Mouse (Mus musculus): ENCODE measurements around the gene Ten1.

Gene Ten1

DNA sequence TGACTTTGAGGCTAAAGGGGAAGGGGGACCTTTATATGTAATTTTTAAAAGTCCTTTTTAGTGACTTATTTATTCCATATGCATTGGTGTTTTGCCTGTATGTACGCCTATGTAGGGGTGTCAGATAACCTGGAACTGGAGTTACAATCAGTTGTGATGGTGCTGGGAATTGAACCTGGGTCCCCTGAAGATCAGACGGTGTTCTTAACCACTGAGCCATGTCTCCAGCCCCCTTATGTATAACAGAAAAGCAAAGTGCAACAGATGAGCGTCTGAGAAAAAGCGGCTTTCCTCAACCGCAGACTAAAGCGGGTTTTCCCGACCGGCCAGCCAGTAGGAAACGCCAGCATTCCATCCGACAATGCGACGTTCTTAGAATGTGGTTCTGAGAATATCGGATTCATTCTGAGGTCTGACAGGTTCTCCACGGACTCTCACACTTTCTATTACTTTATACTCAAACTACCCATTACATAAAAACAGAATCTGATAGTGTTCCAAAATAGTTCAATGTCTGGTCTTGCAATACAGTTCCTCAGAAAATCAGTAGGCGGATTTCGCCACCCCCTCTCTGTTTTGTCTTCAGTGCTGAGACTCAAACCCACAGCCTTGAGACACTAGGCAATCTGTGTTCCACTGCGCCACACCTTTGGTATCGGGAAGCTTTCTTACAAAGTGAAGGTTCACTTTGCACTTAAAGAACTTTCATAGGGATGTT is 1.6 kb upstream of the Ten1 start:
- no peak for DNase-seq (ENCODE audit: low spot score in 2 of 2)

DNA sequence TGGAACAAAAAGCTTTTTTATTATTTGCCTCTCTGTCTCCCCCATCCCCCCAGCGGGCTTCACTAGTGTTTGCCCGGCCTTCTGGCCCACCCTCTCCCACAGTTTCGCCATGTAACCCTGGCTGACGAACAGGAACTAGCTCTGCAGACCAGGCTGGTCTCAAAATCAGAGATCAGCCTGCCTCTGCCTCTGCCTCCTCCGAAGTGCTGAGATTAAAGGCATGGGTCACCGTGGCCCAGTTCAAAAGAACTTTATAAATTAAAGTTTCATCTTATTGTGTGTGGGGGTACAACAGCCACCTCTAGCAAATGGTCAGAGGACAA is 1.1 kb upstream of the Ten1 start:
- DNase-seq (ENCODE audit: low spot score in 2 of 2) = no peak

DNA sequence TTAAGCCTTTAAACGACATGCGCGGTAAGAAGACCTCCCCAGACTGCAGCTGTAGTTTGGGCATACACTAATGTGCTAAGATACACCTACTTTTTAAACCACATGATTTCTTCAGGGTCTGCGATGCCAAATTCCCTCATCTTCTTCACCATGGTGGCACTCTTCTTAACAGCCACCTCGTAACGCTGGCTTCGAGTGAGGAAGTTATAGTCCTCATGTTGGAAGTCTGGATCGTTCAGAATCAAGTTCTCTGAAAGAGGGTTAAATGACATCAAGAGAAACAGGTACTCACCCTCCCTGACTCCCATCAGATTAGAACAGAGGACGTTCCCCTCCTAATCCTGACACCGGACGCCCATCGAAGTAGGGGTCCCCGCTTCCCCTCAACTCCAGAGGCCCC is 523 bp upstream of the Ten1 start:
- no peak for DNase-seq (ENCODE audit: low spot score in 2 of 2)

DNA sequence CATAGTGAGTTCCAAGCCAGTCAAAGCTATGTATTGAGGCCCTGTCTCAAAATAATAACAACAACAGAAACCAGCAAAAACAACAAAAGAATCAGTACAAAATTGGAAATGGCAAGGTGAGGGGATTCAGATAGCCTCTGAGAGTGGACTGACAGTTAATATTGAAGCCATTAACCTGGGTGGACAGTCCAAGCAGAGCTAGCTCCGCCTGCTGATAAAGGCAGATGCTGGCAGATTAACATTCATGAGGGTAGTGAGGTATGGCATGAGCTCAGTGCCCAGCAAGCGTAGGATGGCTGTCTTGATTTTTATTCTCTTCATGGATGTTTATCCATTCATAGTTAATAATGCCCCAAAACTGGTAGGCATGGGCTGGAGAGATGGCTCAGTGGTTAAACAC is 2.5 kb downstream of the Ten1 start:
- DNase-seq (ENCODE audit: low spot score in 2 of 2) = no peak

DNA sequence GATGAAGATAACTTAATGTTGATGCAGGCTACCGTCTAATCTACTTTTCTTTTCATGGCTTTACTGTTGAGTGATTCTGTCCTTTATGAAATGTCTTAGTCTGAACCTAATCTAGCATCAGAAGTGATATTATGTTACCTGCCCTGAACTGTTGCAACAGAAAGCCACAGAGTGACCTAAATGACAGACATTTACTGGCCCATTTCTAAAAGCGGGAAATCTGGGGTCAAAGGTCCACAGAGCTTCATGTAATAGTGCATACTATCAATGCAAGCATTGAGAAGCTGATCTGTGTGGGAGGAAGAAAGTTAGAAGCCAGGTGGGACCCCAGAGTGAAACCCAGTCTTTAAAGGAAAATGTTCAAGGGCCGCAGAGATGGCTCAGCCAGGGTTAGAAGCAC is 4.5 kb downstream of the Ten1 start:
- no peak for DNase-seq (ENCODE audit: low spot score in 2 of 2)

DNA sequence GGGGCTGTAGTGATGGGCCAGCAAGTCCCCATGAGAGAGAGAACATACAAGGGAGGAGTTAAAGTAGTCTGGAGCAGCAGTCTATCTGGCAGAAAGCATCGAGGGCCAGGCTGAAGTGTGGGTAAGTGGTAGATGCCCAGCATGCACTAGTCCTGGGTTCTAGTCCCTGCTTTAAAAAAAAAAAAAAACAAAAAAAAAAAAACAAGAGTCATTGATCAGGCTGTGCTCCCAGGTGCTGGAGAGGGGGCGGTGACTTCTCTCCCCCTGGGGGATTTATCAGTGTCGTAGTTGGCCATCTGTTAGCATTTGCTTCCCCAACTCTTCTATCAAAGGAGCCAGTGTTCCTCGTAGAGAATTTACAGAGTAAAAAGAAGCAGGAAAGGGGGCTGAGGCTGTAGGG is 8.0 kb downstream of the Ten1 start:
- DNase-seq (ENCODE audit: low spot score in 2 of 2) = no peak

DNA sequence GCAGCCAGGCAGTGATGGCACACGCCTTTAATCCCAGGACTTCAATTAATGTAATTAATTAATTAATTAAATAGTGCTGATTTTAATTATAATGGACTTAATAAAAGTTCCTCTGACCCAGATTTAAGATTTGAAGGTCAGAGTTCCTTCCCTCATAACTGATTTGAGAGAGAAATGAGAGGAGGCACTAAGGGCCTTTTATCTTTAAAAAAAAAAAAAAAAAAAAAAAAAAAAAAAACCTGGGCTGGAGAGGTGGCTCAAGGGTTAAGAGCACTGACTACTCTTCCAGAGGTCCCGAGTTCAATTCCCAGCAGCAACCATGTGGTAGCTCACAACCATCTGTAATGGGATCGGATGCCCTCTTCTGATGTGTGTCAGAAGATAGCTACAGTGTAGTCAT is 10.0 kb downstream of the Ten1 start:
- DNase-seq (ENCODE audit: low spot score in 2 of 2) = no peak

DNA sequence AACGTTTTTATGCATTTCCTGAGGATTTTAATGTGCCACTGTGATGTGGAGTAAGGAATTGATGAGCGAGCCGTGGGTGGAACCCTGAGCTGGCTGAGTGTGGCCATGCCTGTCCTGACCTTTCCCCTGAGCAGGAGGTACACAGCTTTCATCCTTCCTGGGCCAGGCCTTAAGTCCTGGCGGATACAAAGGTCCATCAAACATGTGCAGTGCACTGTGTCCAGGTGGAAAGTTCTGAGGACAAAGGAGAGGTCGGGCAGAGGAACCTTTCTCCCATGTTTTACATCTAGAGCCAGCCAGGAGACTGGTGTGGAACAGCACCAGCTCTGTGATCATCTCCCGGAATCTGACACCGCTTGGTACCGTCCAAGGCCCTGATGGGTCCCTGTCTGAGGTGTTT is 10.6 kb downstream of the Ten1 start:
- DNase-seq (ENCODE audit: low spot score in 2 of 2) = no peak

DNA sequence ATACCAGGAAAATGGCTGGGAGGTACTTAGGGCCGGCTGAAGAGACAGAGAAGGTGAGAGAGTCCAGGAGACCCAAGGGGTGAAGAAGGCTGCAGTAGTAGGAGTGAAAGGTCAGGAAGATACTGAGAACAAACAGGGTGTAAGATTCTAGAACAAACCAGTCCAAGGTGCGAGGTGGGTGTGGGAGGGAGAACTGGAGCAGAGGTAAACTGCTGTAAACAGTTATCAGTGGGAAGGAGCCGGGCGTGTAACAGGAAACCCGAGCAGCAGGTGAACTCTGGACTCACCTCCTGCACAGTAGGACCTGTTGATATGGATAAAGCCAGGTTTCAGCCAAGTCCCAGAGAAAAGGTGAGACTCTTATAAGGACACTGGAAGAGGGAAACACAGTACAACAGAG is 12.0 kb downstream of the Ten1 start:
- no peak for DNase-seq (ENCODE audit: low spot score in 2 of 2)

DNA sequence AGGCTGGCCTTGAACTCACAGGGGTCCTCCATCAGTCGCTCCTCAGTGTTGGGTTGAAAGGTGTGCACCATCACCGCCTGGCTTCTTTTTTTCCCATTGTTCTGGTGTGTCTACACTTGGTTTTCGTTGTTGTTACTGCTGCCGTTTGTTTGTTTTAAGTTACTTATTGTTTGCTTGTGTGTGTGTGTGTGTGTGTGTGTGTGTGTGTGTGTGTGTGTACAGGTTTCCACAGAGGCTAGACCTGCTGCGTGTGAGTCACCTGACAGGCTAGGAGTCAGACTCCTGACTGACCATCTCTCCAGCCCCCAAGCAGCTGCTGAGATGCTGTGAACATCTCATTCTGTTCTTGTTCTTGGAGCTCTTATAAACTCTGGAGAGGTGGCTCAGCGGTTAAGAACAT is 14.2 kb downstream of the Ten1 start:
- no peak for DNase-seq (ENCODE audit: low spot score in 2 of 2)

DNA sequence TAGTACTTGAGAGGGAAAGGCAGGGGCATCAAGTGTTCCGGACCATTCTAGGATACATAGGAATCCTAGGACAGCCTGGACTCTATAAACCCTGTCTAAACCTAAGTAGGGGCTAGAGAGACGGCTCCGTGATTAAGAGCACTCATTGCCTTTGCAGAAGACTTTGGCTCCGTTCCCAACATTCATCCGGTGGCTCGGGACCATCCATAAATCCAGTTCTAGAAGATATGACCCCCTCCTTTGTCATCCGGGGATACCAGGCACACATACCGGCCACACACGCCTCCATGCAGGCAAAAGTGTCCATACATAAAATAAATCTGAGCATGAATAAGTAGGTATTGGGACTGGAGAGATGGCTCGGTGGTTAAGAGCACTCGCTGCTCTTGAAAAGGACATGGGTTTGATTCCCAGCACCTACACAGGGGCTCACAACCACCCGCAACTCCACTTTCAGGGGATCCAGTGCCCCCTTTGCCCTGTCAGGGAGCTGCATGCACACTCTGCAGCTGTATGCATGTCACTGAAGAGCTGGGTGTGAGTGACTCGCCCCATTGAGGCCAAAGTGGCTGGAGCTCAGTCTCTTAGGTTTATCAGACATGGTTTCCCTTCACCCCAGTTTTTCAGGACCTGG is 15.3 kb downstream of the Ten1 start:
- DNase-seq (ENCODE audit: low spot score in 2 of 2) = no peak

DNA sequence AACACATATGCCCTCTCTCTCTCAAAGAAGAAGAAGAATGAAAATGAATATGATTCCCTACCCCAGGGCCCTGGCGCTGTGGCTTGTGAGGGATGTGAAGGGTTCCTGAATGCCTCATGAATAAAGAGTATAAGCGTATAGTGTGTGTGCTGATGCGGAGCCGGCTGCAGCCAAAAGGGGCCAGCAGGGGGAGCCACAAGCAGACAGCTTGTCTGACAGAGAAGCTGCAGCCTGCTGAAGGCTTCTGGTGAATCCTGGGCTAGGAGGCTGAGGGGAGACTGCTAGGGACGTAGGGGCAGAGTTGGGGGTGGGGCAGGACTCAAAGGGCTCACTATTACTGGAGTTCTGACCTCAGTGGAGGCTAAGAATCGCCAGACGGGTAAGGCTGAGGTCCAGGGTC is 16.5 kb downstream of the Ten1 start:
- DNase-seq (ENCODE audit: low spot score in 2 of 2) = no peak

DNA sequence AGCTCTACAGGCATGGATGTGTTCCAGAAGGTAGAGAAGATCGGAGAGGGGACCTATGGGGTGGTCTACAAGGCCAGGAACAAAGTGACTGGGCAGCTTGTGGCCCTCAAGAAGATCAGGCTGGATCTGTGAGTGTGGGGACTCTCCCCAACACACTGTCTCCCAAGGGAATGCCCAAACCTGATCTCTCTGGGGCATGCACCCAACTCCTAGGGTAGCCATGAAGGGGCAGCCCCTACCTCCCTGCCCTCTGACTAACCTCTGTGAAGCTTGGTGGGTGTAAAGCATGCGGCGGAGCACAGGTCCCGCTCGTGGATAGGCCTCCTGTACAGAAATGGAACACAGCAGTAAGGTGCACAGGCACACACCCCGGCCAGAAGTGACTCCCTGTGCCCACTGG is 17.3 kb downstream of the Ten1 start:
- no peak for DNase-seq (ENCODE audit: low spot score in 2 of 2)

DNA sequence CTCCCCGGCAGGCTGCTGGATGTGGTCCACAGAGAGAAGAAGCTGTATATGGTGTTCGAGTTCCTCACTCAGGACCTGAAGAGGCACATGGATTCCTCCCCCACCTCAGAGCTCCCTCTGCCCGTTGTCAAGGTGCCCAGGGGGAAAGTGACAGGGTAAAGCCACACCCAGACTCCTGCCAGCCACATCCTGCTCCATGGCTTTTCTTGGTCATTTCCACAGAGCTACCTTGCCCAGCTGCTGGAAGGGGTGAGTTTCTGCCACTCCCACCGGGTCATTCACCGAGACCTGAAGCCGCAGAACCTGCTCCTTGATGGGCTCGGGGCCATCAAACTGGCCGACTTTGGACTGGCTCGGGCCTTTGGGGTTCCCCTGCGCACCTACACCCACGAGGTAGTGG is 17.9 kb downstream of the Ten1 start:
- DNase-seq (ENCODE audit: low spot score in 2 of 2) = no peak

DNA sequence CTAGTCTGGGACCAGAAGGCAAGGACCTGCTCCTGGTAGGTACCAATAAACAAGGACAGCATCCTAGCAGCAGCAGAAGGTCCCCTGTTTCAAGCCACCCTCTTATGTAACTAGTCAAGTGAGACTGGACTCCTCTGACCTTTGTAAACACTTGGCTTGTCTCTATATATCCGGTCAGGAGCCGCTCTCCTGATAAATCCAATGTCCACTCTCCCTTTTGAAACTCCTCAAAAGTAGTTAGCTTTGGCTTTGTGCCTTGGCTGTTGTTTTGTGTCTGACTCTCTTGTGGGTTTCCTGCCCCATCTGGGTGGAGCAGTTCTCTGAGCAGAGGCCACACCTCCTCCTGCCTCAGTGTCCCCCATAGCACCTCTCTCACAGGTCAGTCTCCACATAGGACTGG is 19.6 kb downstream of the Ten1 start:
- DNase-seq (ENCODE audit: low spot score in 2 of 2) = no peak

DNA sequence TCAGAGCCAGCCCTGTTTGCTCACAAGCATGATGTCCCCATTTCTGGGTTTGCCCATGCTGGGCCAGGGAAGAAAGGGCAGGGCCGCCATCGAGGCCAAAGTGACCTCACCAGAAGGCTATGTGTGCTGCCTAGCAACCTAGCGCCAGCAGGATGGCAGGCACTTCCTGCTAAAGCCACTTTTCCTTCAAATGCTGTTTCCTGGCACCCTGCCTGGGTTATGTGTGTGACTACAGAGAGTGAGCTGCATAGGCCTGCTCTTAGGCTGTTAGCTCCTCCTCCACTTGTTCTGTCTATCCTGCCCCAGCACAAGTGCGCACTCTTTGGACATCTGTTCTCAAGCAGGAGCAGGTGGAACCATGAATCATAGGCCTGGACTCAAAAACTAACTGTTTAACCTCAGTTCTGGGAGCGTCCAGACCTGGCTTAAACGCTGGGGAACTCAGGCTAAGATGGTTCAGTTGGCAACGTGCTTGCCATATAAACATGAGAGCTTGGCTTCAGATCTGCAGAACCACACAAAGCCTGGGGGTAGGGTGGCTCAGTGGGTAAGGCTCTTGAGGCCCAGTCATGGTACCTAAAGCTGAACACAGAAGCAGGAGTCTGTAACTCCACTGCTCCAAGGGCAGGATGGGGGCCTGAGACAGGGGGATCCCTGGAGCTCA is 20.2 kb downstream of the Ten1 start:
- DNase-seq (ENCODE audit: low spot score in 2 of 2) = peak; percentile 76 to 88

DNA sequence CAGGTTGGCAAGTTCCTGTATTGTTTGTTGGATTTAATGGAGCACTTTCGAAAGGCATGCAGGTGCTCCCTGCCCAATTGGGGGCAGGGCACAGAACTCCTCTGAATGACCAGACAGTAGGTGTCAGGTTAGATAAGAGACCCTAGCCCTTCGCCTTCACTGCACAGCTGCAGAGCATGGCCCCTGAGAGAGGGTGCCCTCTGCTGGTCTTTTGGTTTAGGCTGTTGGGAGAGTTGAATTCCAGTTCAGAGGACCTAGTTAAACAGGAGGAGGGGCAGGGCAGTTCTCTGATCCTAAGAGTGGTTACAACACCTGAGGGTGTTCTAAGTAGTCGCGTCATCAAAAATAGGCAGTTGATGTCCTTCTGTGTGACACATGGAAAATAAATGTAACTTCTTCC is 21.2 kb downstream of the Ten1 start:
- no peak for DNase-seq (ENCODE audit: low spot score in 2 of 2)

DNA sequence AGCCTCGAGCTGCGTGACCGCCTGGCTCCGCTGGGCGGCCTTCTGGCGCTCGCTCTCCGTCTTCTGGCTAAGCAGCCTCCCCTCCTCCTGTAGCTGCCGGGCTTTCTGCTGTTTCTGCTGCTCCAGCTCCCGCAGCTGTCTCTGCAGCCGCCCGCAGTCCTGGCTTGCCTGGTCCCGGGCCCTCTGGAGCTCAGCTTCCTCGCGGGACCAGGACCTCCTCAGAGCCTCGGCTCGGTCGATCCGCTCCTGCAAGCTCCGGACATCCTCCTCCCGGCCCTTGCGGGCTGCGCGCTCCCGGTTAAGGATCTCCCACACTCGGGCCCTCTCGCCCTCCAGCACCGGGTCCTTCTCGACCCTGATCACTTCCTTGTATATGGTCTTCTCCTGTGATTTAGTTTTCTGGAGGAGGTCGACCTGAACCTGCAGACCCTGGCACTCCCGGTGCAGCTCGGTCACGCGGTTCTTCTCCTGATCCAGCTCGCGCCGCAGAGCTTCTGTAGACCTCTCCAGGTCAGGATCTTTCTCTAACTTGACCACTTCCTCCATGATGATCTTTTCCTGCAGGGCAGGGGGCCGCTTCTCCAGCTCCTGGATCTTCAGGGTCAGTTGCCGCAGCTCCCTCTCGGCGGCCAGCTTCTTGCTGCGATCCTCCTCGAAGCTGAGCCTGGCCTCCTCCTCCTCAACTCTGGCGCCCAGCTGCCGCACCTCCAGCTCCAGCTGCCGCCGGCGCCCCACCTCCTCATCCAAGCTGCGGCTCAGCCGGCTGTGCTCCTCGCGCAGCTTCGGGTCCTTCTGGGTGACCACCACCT is 23.5 kb downstream of the Ten1 start:
- no peak for DNase-seq (ENCODE audit: low spot score in 2 of 2)

DNA sequence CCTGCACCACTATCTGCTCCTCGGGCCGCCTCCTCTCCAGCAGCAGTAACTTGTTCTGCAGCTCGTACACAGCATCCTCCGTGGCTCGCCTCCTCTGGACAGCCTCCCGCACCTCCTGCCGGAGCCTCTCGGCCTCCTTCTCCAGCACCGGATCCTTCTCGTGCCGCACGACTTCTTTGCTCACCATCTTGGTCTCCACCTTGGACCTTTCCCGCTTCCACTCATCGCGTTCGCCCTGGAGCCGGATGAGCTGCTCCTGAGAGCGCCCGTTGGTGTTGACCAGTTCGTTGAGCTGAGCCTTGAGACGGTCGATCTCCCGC is 24.0 kb downstream of the Ten1 start:
- DNase-seq (ENCODE audit: low spot score in 2 of 2) = no peak

DNA sequence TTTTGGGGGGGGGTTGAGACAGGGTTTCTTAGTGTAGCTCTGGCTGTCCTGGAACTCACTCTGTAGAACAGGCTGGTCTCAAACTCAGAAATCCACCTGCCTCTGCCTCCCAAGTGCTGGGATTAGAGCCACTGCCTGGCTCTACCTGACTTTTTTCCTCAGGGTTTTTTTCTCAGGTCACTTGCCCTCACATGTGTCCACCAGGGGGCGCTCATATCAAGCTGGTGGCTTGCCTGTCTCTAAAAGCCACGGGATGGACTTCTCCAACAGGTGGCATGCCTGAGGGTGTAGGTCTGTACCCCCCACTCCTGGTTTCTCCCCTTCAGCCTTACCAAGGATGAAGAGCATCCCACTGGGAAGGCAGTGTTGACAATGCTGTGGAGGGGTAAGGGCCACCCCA is 27.8 kb downstream of the Ten1 start:
- peak; percentile 64 to 90 for DNase-seq (ENCODE audit: low spot score in 2 of 2)

DNA sequence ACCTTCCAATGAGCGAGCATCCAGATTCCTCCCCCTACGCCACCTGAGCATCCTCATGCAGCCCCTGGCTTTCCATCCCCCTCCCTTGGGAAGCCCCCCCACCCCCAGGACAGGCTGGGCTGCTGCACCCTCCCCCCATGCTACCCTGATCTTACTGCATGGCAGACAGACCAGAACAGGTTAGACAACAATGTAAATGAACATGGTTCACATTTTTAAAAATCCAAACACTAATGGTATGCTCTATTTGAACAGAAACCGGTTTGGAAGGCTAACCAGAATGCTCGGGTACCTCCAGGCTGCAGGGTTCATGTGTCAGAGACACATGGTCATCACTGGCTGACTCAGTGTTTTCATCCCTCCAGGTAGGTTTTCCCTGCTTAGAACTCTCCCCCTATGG is 30.0 kb downstream of the Ten1 start:
- no peak for DNase-seq (ENCODE audit: low spot score in 2 of 2)

DNA sequence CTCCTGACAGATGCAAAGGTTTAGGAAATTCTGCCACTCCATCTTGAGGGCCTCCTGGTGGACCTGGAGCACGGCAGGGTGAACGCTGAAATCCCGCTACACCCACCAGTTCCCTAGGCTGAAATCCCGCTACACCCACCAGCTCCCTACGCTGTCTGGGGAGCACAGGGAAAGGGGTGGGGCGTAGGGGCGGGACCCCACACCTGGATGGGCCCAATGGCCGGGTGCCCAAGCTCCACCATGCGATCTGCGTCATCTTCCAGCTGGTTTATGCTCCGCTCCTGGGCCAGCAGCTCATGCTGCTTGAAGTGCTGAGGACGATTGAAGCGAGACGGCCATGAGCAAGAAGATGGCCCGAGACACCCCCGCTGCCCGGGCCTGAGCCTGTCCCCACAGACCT is 33.8 kb downstream of the Ten1 start:
- no peak for DNase-seq (ENCODE audit: low spot score in 2 of 2)

DNA sequence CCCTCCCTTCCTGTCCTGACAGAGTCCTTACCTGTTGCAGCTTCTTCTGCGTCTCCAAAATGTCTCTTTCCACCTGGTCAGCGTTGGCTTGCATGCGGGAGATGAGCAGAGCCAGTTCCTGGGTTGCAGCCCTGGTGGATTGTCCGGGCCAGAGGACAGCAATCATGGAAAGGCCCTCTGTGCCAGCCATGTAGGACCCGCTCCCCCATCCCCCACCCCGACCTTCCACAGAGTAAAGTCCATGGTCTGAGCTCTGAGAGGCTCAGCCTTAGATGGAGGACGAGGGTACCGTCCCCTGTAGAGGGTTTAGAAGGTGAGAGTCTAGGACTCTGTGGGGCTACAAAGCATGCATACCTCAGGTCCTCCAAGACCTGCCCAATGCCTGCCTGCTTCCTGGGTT is 36.2 kb downstream of the Ten1 start:
- no peak for DNase-seq (ENCODE audit: low spot score in 2 of 2)

Measured in urinary bladder, postnatal 4 days (tissue).